26 mouse cellular contexts compared by ENCODE assay signal in the genomic region with DNA sequence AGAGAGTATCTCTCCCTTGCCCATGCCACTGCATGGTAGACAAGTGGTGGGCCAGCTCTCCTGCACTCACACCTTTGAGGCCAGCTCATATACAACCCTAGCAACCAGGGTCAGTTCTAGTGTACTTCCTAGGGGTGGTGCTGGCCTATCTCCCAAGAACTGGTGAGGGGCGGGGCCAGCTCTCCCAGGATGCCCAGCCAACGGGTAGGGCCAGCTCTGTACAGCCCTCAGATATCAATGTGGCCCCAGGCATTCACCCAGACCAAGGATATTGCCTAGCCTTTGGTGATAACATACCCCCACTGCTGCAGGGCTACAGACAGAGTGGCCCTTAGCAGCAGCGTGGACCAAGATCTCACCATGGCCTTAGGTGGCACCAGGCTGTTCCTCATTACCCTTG. TPM values are rescaled to one million over a fixed set of nuclear protein-coding genes. Genes with fewer than 3 reads are reported as not detected.
DNase-seq lines count a peak whose midpoint lies in the region; ATAC-seq and TF ChIP-seq lines count a peak whose summit lies in the region.
"Had no signal": no experiment of that assay in that cellular context is flagged by ENCODE, and none has a peak within 500 bp of the region (broad histone marks: within the 10 kb centered on the region; RNA-seq: fewer than 3 reads in every experiment).

No protein-coding gene starts in this region.

- no peaks in the 10 kb centered on the region for H3K36me3 ChIP-seq in intestine, postnatal 0 days (ENCODE audit: control insufficient read depth, insufficient read depth)
- H3K36me3 ChIP-seq in intestine, embryonic 15.5 days, result no peaks in the 10 kb centered on the region
- no peaks in the 10 kb centered on the region for H3K36me3 ChIP-seq in stomach, embryonic 14.5 days (ENCODE audit: control insufficient read depth, insufficient read depth, low read length)
- no peaks in the 10 kb centered on the region for H3K36me3 ChIP-seq in stomach, postnatal 0 days (ENCODE audit: control insufficient read depth, insufficient read depth, low read length)
- no peaks in the 10 kb centered on the region for H3K36me3 ChIP-seq in liver, embryonic 16.5 days (ENCODE audit: control insufficient read depth, insufficient read depth)
- H3K36me3 ChIP-seq: embryonic facial prominence, embryonic 15.5 days; forebrain, embryonic 10.5 days; heart, embryonic 10.5 days; limb, embryonic 12.5 days; midbrain, embryonic 12.5 days had no signal

- ATAC-seq in intestine, postnatal 0 days, result no peak
- no peak for ATAC-seq in intestine, embryonic 15.5 days
- ATAC-seq in stomach, embryonic 14.5 days (ENCODE audit: insufficient number of reproducible peaks, insufficient read depth, low FRiP score, low read depth), result 0 out of 2 replicates have a peak, but pooled peaks have one; percentile 14
- ATAC-seq in stomach, postnatal 0 days (ENCODE audit: low FRiP score, low TSS enrichment), result no peak
- peak; percentile 78 for ATAC-seq in liver, embryonic 16.5 days (ENCODE audit: low read depth)
- ATAC-seq: inflammation-experienced regulatory T-cells, adult 6 months had no signal

- no peak overlapping the region for H3K9ac ChIP-seq in intestine, postnatal 0 days (ENCODE audit: low read depth, low read length)
- no peak overlapping the region for H3K9ac ChIP-seq in intestine, embryonic 15.5 days
- no peak overlapping the region for H3K9ac ChIP-seq in stomach, embryonic 14.5 days (replicated peaks; ENCODE audit: low read depth, low read length)
- H3K9ac ChIP-seq in stomach, postnatal 0 days (ENCODE audit: low read length), result no peak overlapping the region
- H3K9ac ChIP-seq in liver, embryonic 16.5 days (ENCODE audit: low read depth, low read length), result no peak overlapping the region
- H3K9ac ChIP-seq: embryonic facial prominence, embryonic 15.5 days; hindbrain, embryonic 14.5 days; limb, embryonic 12.5 days; midbrain, embryonic 12.5 days had no signal

- H3K4me3 ChIP-seq in intestine, postnatal 0 days (ENCODE audit: low read depth, low read length), result no peak overlapping the region
- H3K4me3 ChIP-seq in intestine, embryonic 15.5 days (replicated peaks), result no peak overlapping the region
- H3K4me3 ChIP-seq in stomach, embryonic 14.5 days (ENCODE audit: low read depth, low read length), result no peak overlapping the region
- H3K4me3 ChIP-seq in stomach, postnatal 0 days (ENCODE audit: low read depth, low read length), result no peak overlapping the region
- H3K4me3 ChIP-seq in liver, embryonic 16.5 days (ENCODE audit: low read depth, low read length), result no peak overlapping the region
- H3K4me3 ChIP-seq: embryonic facial prominence, embryonic 15.5 days; forebrain, embryonic 10.5 days; gastrocnemius, adult 2 months; heart, embryonic 10.5 days; limb, embryonic 12.5 days; midbrain, embryonic 12.5 days had no signal

- DNase-seq in stomach, postnatal 0 days (ENCODE audit: low spot score), result no peak
- no peak for DNase-seq in testis, postnatal 10 days (ENCODE audit: low spot score)
- DNase-seq in layer of hippocampus, postnatal 14 days (ENCODE audit: low spot score in 2 of 2), result no peak
- DNase-seq: adrenal gland, postnatal 14 days; cerebellum, adult 9-10 months; gastrocnemius, adult 2 months; heart, postnatal 4 days; kidney, adult 8-10 months; kidney, postnatal 10 days; layer of hippocampus, postnatal 36 days; lung, adult 2 months; lung, postnatal 36 days; right cerebral cortex, postnatal 14 days; thymus, adult 2 months; thymus, postnatal 4 days had no signal

- TF ChIP-seq EP300 in stomach, postnatal 0 days (optimal IDR thresholded peaks at IDR 0.05), result no peak

- H3K4me2 ChIP-seq in intestine, postnatal 0 days (replicated peaks; ENCODE audit: low read depth), result no peak overlapping the region
- no peak overlapping the region for H3K4me2 ChIP-seq in intestine, embryonic 15.5 days (replicated peaks)
- H3K4me2 ChIP-seq in stomach, embryonic 14.5 days (replicated peaks; ENCODE audit: low read depth, low read length), result no peak overlapping the region
- H3K4me2 ChIP-seq in stomach, postnatal 0 days (replicated peaks; ENCODE audit: low read depth), result no peak overlapping the region
- H3K4me2 ChIP-seq in liver, embryonic 16.5 days (ENCODE audit: low read depth, low read length), result no peak overlapping the region
- H3K4me2 ChIP-seq: embryonic facial prominence, embryonic 15.5 days; hindbrain, embryonic 14.5 days; limb, embryonic 12.5 days; midbrain, embryonic 12.5 days had no signal

- 0 out of 2 replicates have a peak, but pooled peaks have one; percentile 2 for TF ChIP-seq CTCF in intestine, postnatal 0 days (IDR thresholded peaks at IDR 0.05; ENCODE audit: low read depth)
- no peak for TF ChIP-seq CTCF in stomach, postnatal 0 days (IDR thresholded peaks at IDR 0.05; ENCODE audit: low read depth)

- no peaks in the 10 kb centered on the region for H3K27me3 ChIP-seq in intestine, postnatal 0 days (replicated peaks; ENCODE audit: control insufficient read depth, insufficient read depth, low read length)
- H3K27me3 ChIP-seq in intestine, embryonic 15.5 days (replicated peaks), result no peaks in the 10 kb centered on the region
- no peaks in the 10 kb centered on the region for H3K27me3 ChIP-seq in stomach, embryonic 14.5 days (ENCODE audit: control insufficient read depth, insufficient read depth, low read length)
- no peaks in the 10 kb centered on the region for H3K27me3 ChIP-seq in stomach, postnatal 0 days (ENCODE audit: control insufficient read depth, insufficient read depth, low read length)
- H3K27me3 ChIP-seq in liver, embryonic 16.5 days (ENCODE audit: control insufficient read depth, insufficient read depth, low read depth, low read length), result no peaks in the 10 kb centered on the region
- H3K27me3 ChIP-seq: embryonic facial prominence, embryonic 15.5 days; limb, embryonic 12.5 days; midbrain, embryonic 12.5 days had no signal

- H3K4me1 ChIP-seq in intestine, postnatal 0 days (replicated peaks; ENCODE audit: control insufficient read depth, insufficient read depth, low read length), result no peaks in the 10 kb centered on the region
- H3K4me1 ChIP-seq in intestine, embryonic 15.5 days (replicated peaks), result no peaks in the 10 kb centered on the region
- H3K4me1 ChIP-seq in stomach, embryonic 14.5 days (ENCODE audit: control insufficient read depth, insufficient read depth, low read length), result 0 out of 2 replicates have a peak, but pooled peaks cover 5% of the 10 kb centered on the region
- H3K4me1 ChIP-seq in stomach, postnatal 0 days (replicated peaks; ENCODE audit: control insufficient read depth, insufficient read depth), result no peaks in the 10 kb centered on the region
- H3K4me1 ChIP-seq in liver, embryonic 16.5 days (ENCODE audit: control insufficient read depth, low read depth, low read length), result no peaks in the 10 kb centered on the region
- H3K4me1 ChIP-seq: embryonic facial prominence, embryonic 15.5 days; forebrain, embryonic 10.5 days; heart, embryonic 10.5 days; limb, embryonic 12.5 days; midbrain, embryonic 12.5 days had no signal

- no peak overlapping the region for H3K27ac ChIP-seq in intestine, postnatal 0 days (ENCODE audit: low read depth, low read length)
- H3K27ac ChIP-seq in intestine, embryonic 15.5 days, result no peak overlapping the region
- no peak overlapping the region for H3K27ac ChIP-seq in stomach, embryonic 14.5 days (ENCODE audit: low read length)
- H3K27ac ChIP-seq in stomach, postnatal 0 days (replicated peaks), result no peak overlapping the region
- no peak overlapping the region for H3K27ac ChIP-seq in liver, embryonic 16.5 days (ENCODE audit: low read length)
- H3K27ac ChIP-seq: embryonic facial prominence, embryonic 15.5 days; forebrain, embryonic 10.5 days; gastrocnemius, adult 2 months; heart, embryonic 10.5 days; hindbrain, embryonic 14.5 days; limb, embryonic 12.5 days; midbrain, embryonic 12.5 days had no signal

- H3K9me3 ChIP-seq in intestine, postnatal 0 days (ENCODE audit: control insufficient read depth), result no peaks in the 10 kb centered on the region
- no peaks in the 10 kb centered on the region for H3K9me3 ChIP-seq in intestine, embryonic 15.5 days
- H3K9me3 ChIP-seq in stomach, embryonic 14.5 days (ENCODE audit: control insufficient read depth, low read depth, low read length), result no peaks in the 10 kb centered on the region
- H3K9me3 ChIP-seq in stomach, postnatal 0 days (ENCODE audit: control insufficient read depth, low read length), result no peaks in the 10 kb centered on the region
- no peaks in the 10 kb centered on the region for H3K9me3 ChIP-seq in liver, embryonic 16.5 days (replicated peaks; ENCODE audit: control insufficient read depth, low read length)
- H3K9me3 ChIP-seq: embryonic facial prominence, embryonic 15.5 days; forebrain, embryonic 10.5 days; heart, embryonic 10.5 days; limb, embryonic 12.5 days; midbrain, embryonic 12.5 days had no signal

- 71% methylated on average over 3 of the region's 3 CpGs for WGBS in intestine, postnatal 0 days
- 72% methylated on average over 3 of the region's 3 CpGs for WGBS in intestine, embryonic 15.5 days
- WGBS in stomach, embryonic 14.5 days, result 76% methylated on average over 3 of the region's 3 CpGs
- WGBS in stomach, postnatal 0 days, result 77% methylated on average over 3 of the region's 3 CpGs
- WGBS in liver, embryonic 16.5 days (ENCODE audit: insufficient replicate concordance), result 52% methylated on average over 3 of the region's 3 CpGs

RNA-seq across cellular contexts. Expression of a gene that starts 55.1 kb away (rescaled TPM):
- 8.8 and 9.6 TPM in 2 replicates for polyA plus RNA-seq in intestine, postnatal 0 days (2015; fragmentation: Nextera tagmentation; extraction: Ambion mirVana)
- 26.4 and 26.6 TPM in 2 replicates for polyA plus RNA-seq in intestine, embryonic 15.5 days (2015; fragmentation: Nextera tagmentation; extraction: Ambion mirVana)
- polyA plus RNA-seq in stomach, embryonic 14.5 days (2014; fragmentation: Nextera tagmentation; extraction: Ambion mirVana), result 39.0 and 40.2 TPM in 2 replicates
- polyA plus RNA-seq in stomach, postnatal 0 days (2015; fragmentation: Nextera tagmentation; extraction: Ambion mirVana), result 9.5 and 10.0 TPM in 2 replicates
- polyA plus RNA-seq in liver, embryonic 16.5 days (2015; fragmentation: Nextera tagmentation; extraction: Ambion mirVana), result 10.9 and 11.3 TPM in 2 replicates
- total RNA-seq in layer of hippocampus, postnatal 14 days (2021), result 10 to 100 TPM; 75.5 to 76.5 TPM

Comparison
In these comparisons a context has a peak if more than half of its experiments do, and no peak if none do; other contexts are left out.
1. ATAC-seq: peak in stomach, embryonic 14.5 days (single experiment) and liver, embryonic 16.5 days (single experiment); none in intestine, postnatal 0 days (single experiment), intestine, embryonic 15.5 days (single experiment) and stomach, postnatal 0 days (single experiment).